ENCODE assay signal across 8 mouse cellular contexts in genomic region chr15:85896284-85896683, GRCm38 (mm10). TPM values are rescaled to one million over a fixed set of nuclear protein-coding genes. Genes with fewer than 3 reads are reported as not detected.
DNase-seq lines count a peak whose midpoint lies in the region; ATAC-seq and TF ChIP-seq lines count a peak whose summit lies in the region.

No protein-coding gene starts in this region.

- peak; percentile 57 for DNase-seq in G1E (ENCODE audit: low spot score)
- DNase-seq in brain, embryonic 14.5 days (ENCODE audit: low read depth): peak; percentile 87
- DNase-seq in fibroblast of lung, adult 2 months (ENCODE audit: low read depth): peak; percentile 39
- DNase-seq in layer of hippocampus, postnatal 10 days (ENCODE audit: low spot score in 2 of 2): peak; percentile 93 to 94
- peak; percentile 96 for DNase-seq in right cerebral cortex, postnatal 4 days
- DNase-seq in urinary bladder, postnatal 25 days (ENCODE audit: low spot score): peak; percentile 78

- ATAC-seq in G1E (ENCODE audit: extremely low read depth, insufficient number of reproducible peaks, low FRiP score, poor library complexity, severe bottlenecking): peak; percentile 32; the same call in 1 of the 2 replicates
- ATAC-seq in hindbrain, embryonic 13.5 days (ENCODE audit: low FRiP score): no peak; the same call in 1 of the 2 replicates
- peak; percentile 77 for ATAC-seq in megakaryocyte, adult 5-6 weeks (ENCODE audit: poor library complexity, severe bottlenecking)

- H3K9ac ChIP-seq in hindbrain, embryonic 13.5 days: peak overlapping the region; percentile 51; the same call in 1 of the 2 replicates

- no peak overlapping the region for H3K27ac ChIP-seq in hindbrain, embryonic 13.5 days

- H3K27me3 ChIP-seq in G1E (ENCODE audit: insufficient read depth, low read length): no peaks in the 10 kb centered on the region
- no peaks in the 10 kb centered on the region for H3K27me3 ChIP-seq in hindbrain, embryonic 13.5 days

- TF ChIP-seq POLR2A in brain, embryonic 14.5 days (IDR thresholded peaks at IDR 0.05; ENCODE audit: borderline replicate concordance, extremely low read depth, insufficient read depth, insufficient read length, poor library complexity, severe bottlenecking): no peak

- 17% methylated on average over 8 of the region's 8 CpGs for WGBS in hindbrain, embryonic 13.5 days

- peaks cover 100% of the 10 kb centered on the region for H3K36me3 ChIP-seq in G1E (replicated peaks)
- H3K36me3 ChIP-seq in hindbrain, embryonic 13.5 days: peaks cover 71% of the 10 kb centered on the region

- peak; percentile 93 for TF ChIP-seq CTCF in G1E (IDR thresholded peaks at IDR 0.05; ENCODE audit: low read depth, low read length)
- TF ChIP-seq CTCF in brain, embryonic 14.5 days (IDR thresholded peaks at IDR 0.05; ENCODE audit: borderline replicate concordance, extremely low read depth, insufficient read depth, insufficient read length): peak; percentile 96

- H3K9me3 ChIP-seq in G1E (replicated peaks): no peaks in the 10 kb centered on the region
- H3K9me3 ChIP-seq in hindbrain, embryonic 13.5 days: no peaks in the 10 kb centered on the region

- H3K4me2 ChIP-seq in hindbrain, embryonic 13.5 days: no peak overlapping the region

- H3K4me3 ChIP-seq in G1E (ENCODE audit: low read depth, low read length): no peak overlapping the region
- H3K4me3 ChIP-seq in hindbrain, embryonic 13.5 days: no peak overlapping the region

- peaks cover 9% of the 10 kb centered on the region; the same call in 1 of the 2 replicates for H3K4me1 ChIP-seq in G1E (ENCODE audit: insufficient read depth, low read depth, low read length)
- H3K4me1 ChIP-seq in hindbrain, embryonic 13.5 days (replicated peaks): peaks cover 27% of the 10 kb centered on the region

RNA-seq across cellular contexts. Expression of gene Trmu, which starts 17.2 kb away (rescaled TPM):
- total RNA-seq in G1E (2014; fragmentation: Nextera tagmentation) (10.6 and 21.2 TPM in 2 replicates), G1E (2017) (28.6 and 30.5 TPM in 2 replicates)
- 41.1 TPM in 2 replicates for polyA plus RNA-seq in G1E (2012)
- polyA plus RNA-seq in brain, embryonic 14.5 days (2012; rRNA removed): 57.4 and 75.2 TPM in 2 replicates
- polyA plus RNA-seq in hindbrain, embryonic 13.5 days (2015; fragmentation: Nextera tagmentation; extraction: Ambion mirVana): 40.8 and 47.9 TPM in 2 replicates
- total RNA-seq in layer of hippocampus, postnatal 10 days (2021): 10 to 100 TPM; 35.6 to 44.8 TPM
- total RNA-seq in megakaryocyte, adult 5-6 weeks (2015): 9.0 and 9.3 TPM in 2 replicates
- 8.8 and 20.9 TPM in 2 replicates for total RNA-seq in megakaryocyte, adult 5-6 weeks (2017)

RNA-seq across cellular contexts. Expression of gene Gtse1, which starts 36.7 kb away (rescaled TPM):
- 50.6 and 54.3 TPM in 2 replicates for total RNA-seq in G1E (2014; fragmentation: Nextera tagmentation)
- total RNA-seq in G1E (2017): 26.3 TPM in 2 replicates
- polyA plus RNA-seq in G1E (2012): 92.1 and 99.4 TPM in 2 replicates
- polyA plus RNA-seq in brain, embryonic 14.5 days (2012; rRNA removed): 11.5 and 20.6 TPM in 2 replicates
- 8.9 and 9.1 TPM in 2 replicates for polyA plus RNA-seq in hindbrain, embryonic 13.5 days (2015; fragmentation: Nextera tagmentation; extraction: Ambion mirVana)
- total RNA-seq in layer of hippocampus, postnatal 10 days (2021): 1 to 10 TPM; 1.9 to 2.3 TPM
- 12.2 and 16.1 TPM in 2 replicates for total RNA-seq in megakaryocyte, adult 5-6 weeks (2015)
- total RNA-seq in megakaryocyte, adult 5-6 weeks (2017): 20.0 and 20.7 TPM in 2 replicates

Comparison
In these comparisons a context has a peak if more than half of its experiments do, and no peak if none do; other contexts are left out.
1. DNase-seq: peak in every context shown above with its lines; median percentile 96 in right cerebral cortex, postnatal 4 days; 94 in layer of hippocampus, postnatal 10 days; 87 in brain, embryonic 14.5 days; 78 in urinary bladder, postnatal 25 days; 57 in G1E; 39 in fibroblast of lung, adult 2 months.
2. RNA of gene Gtse1, which starts 36.7 kb away (total RNA-seq): 26.3 to 54.3 TPM in G1E and 12.2 to 20.7 TPM in megakaryocyte, adult 5-6 weeks; 1.9 to 2.3 TPM in layer of hippocampus, postnatal 10 days; every median in the first group is over 4 times any median in the second.